Comparison of ENCODE assay signal across 7 mouse cellular contexts in genomic region chr4:123411732-123412527, GRCm38 (mm10).
A peak's percentile ranks its signal among the peaks of the same experiment; 100 is the strongest.
DNase-seq lines count a peak whose midpoint lies in the region; ATAC-seq and TF ChIP-seq lines count a peak whose summit lies in the region.

No protein-coding gene starts in this region.

- TF ChIP-seq CTCF in small intestine, adult 2 months (IDR thresholded peaks at IDR 0.05; ENCODE audit: extremely low read depth, insufficient read length, insufficient replicate concordance, low read depth, low read length), result no peak

- WGBS in embryonic facial prominence, embryonic 10.5 days, result under 1% methylated on average over 68 of the region's 69 CpGs
- under 1% methylated on average over 68 of the region's 69 CpGs for WGBS in limb, embryonic 10.5 days
- WGBS in midbrain, embryonic 12.5 days, result 1% methylated on average over 60 of the region's 69 CpGs
- WGBS in small intestine, adult 2 months, result under 1% methylated on average over 69 of the region's 69 CpGs

- no peaks in the 10 kb centered on the region for H3K27me3 ChIP-seq in embryonic facial prominence, embryonic 10.5 days (replicated peaks; ENCODE audit: low read depth, poor library complexity, severe bottlenecking)
- no peaks in the 10 kb centered on the region for H3K27me3 ChIP-seq in limb, embryonic 10.5 days (ENCODE audit: low read depth, poor library complexity, severe bottlenecking)
- H3K27me3 ChIP-seq in midbrain, embryonic 12.5 days, result no peaks in the 10 kb centered on the region
- H3K27me3 ChIP-seq in small intestine, adult 2 months (ENCODE audit: control insufficient read depth, insufficient read depth, low read length), result no peaks in the 10 kb centered on the region; the same call in 1 of the 2 replicates

- peaks cover 34% of the 10 kb centered on the region for H3K36me3 ChIP-seq in embryonic facial prominence, embryonic 10.5 days (replicated peaks)
- H3K36me3 ChIP-seq in limb, embryonic 10.5 days, result peaks cover 34% of the 10 kb centered on the region
- peaks cover 15% of the 10 kb centered on the region for H3K36me3 ChIP-seq in midbrain, embryonic 12.5 days
- H3K36me3 ChIP-seq in small intestine, adult 2 months (ENCODE audit: control insufficient read depth, insufficient read depth, low read length), result 0 out of 2 replicates have a peak, but pooled peaks cover 1% of the 10 kb centered on the region

- H3K27ac ChIP-seq in embryonic facial prominence, embryonic 10.5 days (replicated peaks), result peak overlapping the region; percentile 97
- peak overlapping the region; percentile 99 for H3K27ac ChIP-seq in limb, embryonic 10.5 days
- peak overlapping the region; percentile 98 for H3K27ac ChIP-seq in midbrain, embryonic 12.5 days (replicated peaks)
- H3K27ac ChIP-seq in small intestine, adult 2 months (ENCODE audit: insufficient read depth, low read depth, low read length), result peak overlapping the region; percentile 71

- H3K4me3 ChIP-seq in embryonic facial prominence, embryonic 10.5 days, result peak overlapping the region; percentile 86
- H3K4me3 ChIP-seq in limb, embryonic 10.5 days, result peak overlapping the region; percentile 90
- H3K4me3 ChIP-seq in midbrain, embryonic 12.5 days, result peak overlapping the region; percentile 77
- peak overlapping the region; percentile 84 for H3K4me3 ChIP-seq in small intestine, adult 2 months (ENCODE audit: low read depth, low read length)

- H3K4me1 ChIP-seq in embryonic facial prominence, embryonic 10.5 days, result peaks cover 63% of the 10 kb centered on the region
- H3K4me1 ChIP-seq in limb, embryonic 10.5 days, result peaks cover 61% of the 10 kb centered on the region
- peaks cover 46% of the 10 kb centered on the region for H3K4me1 ChIP-seq in midbrain, embryonic 12.5 days
- peaks cover 5% of the 10 kb centered on the region for H3K4me1 ChIP-seq in small intestine, adult 2 months (ENCODE audit: control insufficient read depth, insufficient read depth, insufficient read length, low read length)

- TF ChIP-seq POLR2A in small intestine, adult 2 months (IDR thresholded peaks at IDR 0.05; ENCODE audit: low read depth, low read length), result no peak

- H3K4me2 ChIP-seq in midbrain, embryonic 12.5 days (replicated peaks), result peak overlapping the region; percentile 76

- peak; percentile 97 for ATAC-seq in midbrain, embryonic 12.5 days (ENCODE audit: low FRiP score, low read depth)

- H3K9ac ChIP-seq in midbrain, embryonic 12.5 days (replicated peaks), result peak overlapping the region; percentile 87

- DNase-seq in adrenal gland, postnatal 14 days, result peak; percentile 94
- DNase-seq in embryonic facial prominence, embryonic 10.5 days (ENCODE audit: low spot score), result peak; percentile 98
- peak; percentile 100 for DNase-seq in heart, adult 11 months
- peak; percentile 85 for DNase-seq in kidney, adult 11 months
- DNase-seq in limb, embryonic 10.5 days (ENCODE audit: low spot score), result peak; percentile 95

- H3K9me3 ChIP-seq in embryonic facial prominence, embryonic 10.5 days, result no peaks in the 10 kb centered on the region
- no peaks in the 10 kb centered on the region for H3K9me3 ChIP-seq in limb, embryonic 10.5 days (replicated peaks)
- no peaks in the 10 kb centered on the region for H3K9me3 ChIP-seq in midbrain, embryonic 12.5 days

Comparison
In these comparisons a context has a peak if more than half of its experiments do, and no peak if none do; other contexts are left out.
1. Peak in every context shown above with its lines: DNase-seq, ATAC-seq, H3K4me3 ChIP-seq and H3K27ac ChIP-seq.